Mouse (Mus musculus) kidney, embryonic 14.5 days (tissue): ENCODE data around the gene Zcchc9. TPM values are rescaled to one million over a fixed set of nuclear protein-coding genes. Genes with fewer than 3 reads are reported as not detected.
"Not testable (repeated sequence)": the region's sequence is repeated elsewhere in the genome, so short reads cannot be mapped to it uniquely, and the experiment has no call there.

Source experiments
- ATAC-seq: fragments of 200-750 bp; cut with Nextera tagmentation; 2 replicates; pipeline ENCODE4 v1.8.0; 2017; ENCODE audit warnings: moderate number of reproducible peaks, mild to moderate bottlenecking, moderate TSS enrichment, moderate library complexity; ENCODE audit not compliant: low FRiP score, low TSS enrichment
- H3K27ac ChIP-seq: fragments of 300-500 bp; sonication (generic); 2 replicates; pipeline ENCODE4 v1.5.1; 2014; ENCODE audit warnings: low read depth, mild to moderate bottlenecking, low read length, moderate library complexity, mixed read lengths
- H3K27me3 ChIP-seq: fragments of 300-500 bp; sonication (generic); 2 replicates; pipeline ENCODE4 v1.6.1; 2014; ENCODE audit warnings: mild to moderate bottlenecking, low read length; ENCODE audit not compliant: control insufficient read depth, insufficient read depth
- H3K36me3 ChIP-seq: fragments of 300-500 bp; sonication (generic); 2 replicates; pipeline ENCODE4 v1.6.1; 2014; ENCODE audit warnings: low read length, mixed read lengths; ENCODE audit not compliant: control insufficient read depth, insufficient read depth
- H3K4me1 ChIP-seq: fragments of 300-500 bp; sonication (generic); 2 replicates; pipeline ENCODE4 v1.6.1; 2014; ENCODE audit warnings: low read length, mixed read lengths; ENCODE audit not compliant: control insufficient read depth, insufficient read depth
- H3K4me2 ChIP-seq: fragments of 300-500 bp; sonication (generic); replicated peaks from 2 replicates; pipeline ENCODE4 v1.6.1; 2014; ENCODE audit warnings: low read depth, mild to moderate bottlenecking, low read length
- H3K4me3 ChIP-seq: fragments of 300-500 bp; sonication (generic); 2 replicates; pipeline ENCODE4 v1.5.1; 2014; ENCODE audit warnings: mild to moderate bottlenecking, low read length
- H3K9ac ChIP-seq: fragments of 300-500 bp; sonication (generic); 2 replicates; pipeline ENCODE4 v1.6.1; 2014; ENCODE audit warnings: low read depth, mild to moderate bottlenecking, low read length, moderate library complexity
- H3K9me3 ChIP-seq: fragments of 300-500 bp; sonication (generic); 2 replicates; pipeline ENCODE4 v1.6.1; 2016; ENCODE audit warnings: low read length; ENCODE audit not compliant: control insufficient read depth
- WGBS: fragments of 180-500 bp; shearing (Covaris S2); extraction: QIAGEN DNeasy Blood & Tissue Kit; methylation state at CpG from one replicate; pipeline ENCODE4 v1.1.7; 2014; 5-methylcytosine and 5-hydroxymethylcytosine counted together
- polyA plus RNA-seq: library from polyadenylated mRNA; unstranded; fragments of >200 nt; fragmentation: Nextera tagmentation; extraction: Ambion mirVana; gene quantifications from 2 replicates; pipeline ENCODE4 v1.2.1, GENCODE M21; 2014

Zcchc9 gene
- polyA plus RNA-seq, 1 experiment from 2014 or later: 31.5 TPM

DNA sequence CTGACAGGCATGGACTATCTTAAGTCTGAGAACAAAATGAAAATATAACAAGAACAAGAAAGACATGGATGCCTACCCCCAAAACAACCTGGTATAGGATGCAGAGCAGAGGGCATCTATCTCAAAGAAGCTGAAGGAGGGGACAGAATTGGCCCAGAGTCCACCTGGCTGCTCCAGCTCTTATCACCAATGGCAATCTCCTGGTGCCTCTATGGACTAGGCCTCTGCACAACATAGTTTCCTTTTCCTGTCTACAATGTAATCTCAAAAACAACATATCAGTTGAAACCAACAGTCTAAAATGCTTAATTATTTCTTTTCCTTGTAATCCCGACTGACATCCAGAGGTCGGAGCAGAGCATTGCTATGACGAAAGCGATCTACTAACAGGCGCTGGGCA lies 29.4 kb downstream of the Zcchc9 start:
- Histone ChIP-seq H3K9me3 (no peaks in the 10 kb centered on the region), H3K4me2 (no peak overlapping the region), H3K36me3 (no peaks in the 10 kb centered on the region), H3K4me3 (no peak overlapping the region), H3K27ac (no peak overlapping the region), H3K27me3 (no peaks in the 10 kb centered on the region), H3K9ac (no peak overlapping the region), H3K4me1 (no peaks in the 10 kb centered on the region)
- no peak for ATAC-seq
- 93% methylated on average over 5 of the region's 5 CpGs for WGBS

DNA sequence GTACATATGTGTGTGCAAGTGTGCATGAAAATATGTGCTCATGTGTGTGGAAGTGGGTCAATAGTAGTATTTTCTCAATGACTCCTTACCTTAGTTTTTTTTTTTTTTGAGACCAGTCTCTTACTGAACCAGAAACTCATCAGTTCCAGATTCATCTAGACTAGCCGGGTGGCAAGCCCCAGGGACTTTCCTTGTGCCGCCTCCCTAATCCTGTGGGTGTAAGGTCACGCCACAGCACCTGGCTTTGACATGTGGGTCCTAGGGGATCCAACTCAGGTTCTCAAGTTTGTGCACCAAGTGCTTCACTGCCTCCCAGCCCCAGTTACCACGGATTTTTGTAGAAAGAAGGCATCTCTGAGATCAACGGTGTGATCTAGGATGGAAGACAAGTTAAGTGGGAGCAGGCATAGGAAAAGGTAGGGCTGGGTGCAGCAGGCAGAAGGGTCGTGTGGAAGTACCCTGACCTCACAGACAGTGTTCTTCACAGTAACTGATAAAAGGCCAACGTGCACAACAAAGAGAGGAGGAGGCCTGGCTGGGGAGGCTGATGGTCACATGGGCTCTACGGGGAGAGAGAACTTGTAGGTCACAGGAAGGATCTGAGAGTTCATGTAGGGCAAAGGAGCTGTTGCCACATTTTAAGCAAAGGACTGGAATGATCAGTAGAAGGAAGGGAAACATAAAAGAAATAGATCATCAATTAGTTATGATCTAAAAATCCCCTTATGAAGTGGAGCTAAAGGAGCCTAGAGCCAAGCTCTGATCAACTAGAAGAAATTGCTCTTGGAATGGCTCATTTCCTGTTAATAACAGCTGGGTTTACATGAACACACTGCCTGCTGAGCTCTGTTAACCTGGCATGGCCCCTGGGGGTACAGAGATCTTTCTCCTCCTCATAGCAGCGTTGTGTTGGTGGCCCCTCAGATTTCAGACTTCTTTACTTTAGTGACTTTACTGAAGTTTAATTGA lies 38.5 kb downstream of the Zcchc9 start:
- Histone ChIP-seq H3K4me1 (no peaks in the 10 kb centered on the region), H3K9ac (no peak overlapping the region), H3K9me3 (no peaks in the 10 kb centered on the region), H3K27me3 (no peaks in the 10 kb centered on the region), H3K36me3 (no peaks in the 10 kb centered on the region), H3K27ac (no peak overlapping the region), H3K4me2 (no peak overlapping the region), H3K4me3 (no peak overlapping the region)
- 77% methylated on average over 9 of the region's 9 CpGs for WGBS
- ATAC-seq: no peak

GRCm38 (mm10) chr13:91765627-91766026 lies 41.9 kb downstream of the Zcchc9 start:
- no peak for ATAC-seq

GRCm38 (mm10) chr13:91763654-91764053 lies 43.9 kb downstream of the Zcchc9 start:
- H3K9ac ChIP-seq, H3K27me3 ChIP-seq, H3K4me3 ChIP-seq, H3K9me3 ChIP-seq, H3K36me3 ChIP-seq, H3K4me2 ChIP-seq, H3K27ac ChIP-seq, H3K4me1 ChIP-seq, ATAC-seq: not testable (repeated sequence)
- 97% methylated on average over 3 of the region's 3 CpGs for WGBS

More at GRCm38 (mm10) chr13:91765627-91766026, 41.9 kb downstream of the Zcchc9 start:
- Histone ChIP-seq H3K9me3 (no peaks in the 10 kb centered on the region), H3K9ac (no peak overlapping the region), H3K27me3 (no peaks in the 10 kb centered on the region), H3K4me3 (no peak overlapping the region), H3K27ac (no peak overlapping the region), H3K4me1 (no peaks in the 10 kb centered on the region), H3K4me2 (no peak overlapping the region), H3K36me3 (no peaks in the 10 kb centered on the region)
- WGBS: 95% methylated on average over 4 of the region's 4 CpGs

DNA sequence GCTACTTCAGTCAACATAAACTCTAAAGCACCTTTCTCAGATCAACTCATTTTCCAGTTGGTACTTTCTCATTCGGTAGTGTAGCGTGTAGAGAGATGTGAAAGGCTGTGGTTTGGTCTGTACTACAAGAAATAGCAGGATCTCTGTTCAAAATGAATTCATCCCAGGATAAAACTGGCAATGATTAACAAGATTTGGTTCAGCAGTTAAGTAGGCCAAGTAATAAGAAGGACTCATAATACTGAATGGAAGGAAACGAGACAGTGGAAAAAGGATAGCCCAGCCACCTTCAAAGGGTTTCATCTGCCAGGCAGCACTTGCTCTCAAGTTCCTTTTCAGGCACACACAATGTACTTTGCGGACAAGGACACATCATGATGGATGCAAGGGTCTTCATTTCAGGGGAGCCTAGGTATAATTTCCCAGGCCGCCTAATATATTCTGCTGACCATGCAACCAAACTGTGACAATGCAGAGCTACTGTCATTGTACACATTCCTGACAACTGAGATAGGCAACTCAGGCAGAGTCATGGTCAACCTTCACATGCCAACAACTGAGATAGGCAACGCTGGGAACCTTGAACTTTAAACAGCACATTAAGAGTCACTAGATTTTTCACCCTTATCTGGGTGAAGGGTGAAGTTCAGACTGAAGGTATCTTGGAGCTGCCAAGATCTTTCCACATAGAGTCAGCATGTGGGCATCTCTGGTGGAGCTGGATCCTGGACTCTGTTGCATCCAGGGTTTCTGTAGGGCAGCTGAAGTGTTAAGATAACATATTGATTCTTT lies 45.7 kb downstream of the Zcchc9 start:
- Histone ChIP-seq H3K4me1 (no peaks in the 10 kb centered on the region), H3K36me3 (no peaks in the 10 kb centered on the region), H3K27ac (no peak overlapping the region), H3K4me2 (no peak overlapping the region), H3K27me3 (no peaks in the 10 kb centered on the region), H3K9me3 (no peaks in the 10 kb centered on the region), H3K9ac (no peak overlapping the region), H3K4me3 (no peak overlapping the region)
- WGBS: 90% methylated on average over 6 of the region's 6 CpGs
- no peak for ATAC-seq

GRCm38 (mm10) chr13:91760302-91761050 lies 47.0 kb downstream of the Zcchc9 start:
- Histone ChIP-seq H3K4me1 (no peaks in the 10 kb centered on the region), H3K27ac (no peak overlapping the region), H3K9me3 (no peaks in the 10 kb centered on the region), H3K4me2 (no peak overlapping the region), H3K27me3 (no peaks in the 10 kb centered on the region), H3K4me3 (no peak overlapping the region), H3K9ac (no peak overlapping the region), H3K36me3 (no peaks in the 10 kb centered on the region)
- 86% methylated on average over 8 of the region's 8 CpGs for WGBS
- ATAC-seq: no peak

GRCm38 (mm10) chr13:91759791-91760190 lies 47.7 kb downstream of the Zcchc9 start:
- no peaks in the 10 kb centered on the region for H3K27me3 ChIP-seq
- H3K4me3 ChIP-seq: no peak overlapping the region
- WGBS: 44% methylated on average over 8 of the region's 8 CpGs
- H3K4me1 ChIP-seq: no peaks in the 10 kb centered on the region
- no peak for ATAC-seq
- H3K9ac ChIP-seq: no peak overlapping the region
- H3K27ac ChIP-seq: no peak overlapping the region
- H3K9me3 ChIP-seq: no peaks in the 10 kb centered on the region
- no peak overlapping the region for H3K4me2 ChIP-seq
- H3K36me3 ChIP-seq: no peaks in the 10 kb centered on the region

DNA sequence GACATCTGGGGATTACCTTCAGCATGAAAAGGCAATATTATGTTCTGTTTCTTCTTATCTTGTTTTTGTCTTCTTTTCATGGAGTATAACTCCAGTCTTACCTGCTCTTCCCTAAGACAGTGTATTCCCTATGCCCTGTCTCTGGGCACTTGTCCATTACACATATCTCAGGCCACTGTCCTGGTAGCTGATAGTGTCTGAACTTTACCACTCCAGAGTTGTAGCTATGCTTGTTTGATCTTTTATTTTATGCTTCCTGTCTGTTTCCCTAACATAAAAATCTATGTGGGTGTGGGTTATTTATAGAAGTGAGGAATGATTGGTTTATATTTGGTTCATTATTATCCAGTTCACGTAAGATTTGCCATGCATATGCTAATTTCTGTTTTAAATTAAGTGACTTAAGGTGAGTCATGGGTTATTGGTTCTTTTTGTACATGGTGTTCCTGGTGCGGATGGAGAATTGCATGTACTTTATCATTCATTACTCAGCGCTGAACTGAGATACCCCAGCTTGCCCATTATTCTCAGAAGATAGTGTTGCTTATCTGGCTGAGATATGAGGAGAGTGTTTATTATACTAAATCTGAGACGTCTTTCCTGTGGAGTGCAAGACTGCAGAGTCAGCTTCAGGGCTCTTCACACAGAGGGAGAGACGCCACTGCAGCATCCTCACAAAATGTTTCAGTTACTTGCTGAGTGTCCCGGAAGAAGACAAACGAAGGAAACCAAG lies 49.0 kb downstream of the Zcchc9 start:
- no peaks in the 10 kb centered on the region for H3K27me3 ChIP-seq
- no peak overlapping the region for H3K9ac ChIP-seq
- H3K27ac ChIP-seq: no peak overlapping the region
- no peak for ATAC-seq
- H3K9me3 ChIP-seq: no peaks in the 10 kb centered on the region
- H3K4me3 ChIP-seq: no peak overlapping the region
- 74% methylated on average over 7 of the region's 7 CpGs for WGBS
- H3K4me1 ChIP-seq: no peaks in the 10 kb centered on the region
- H3K36me3 ChIP-seq: no peaks in the 10 kb centered on the region
- no peak overlapping the region for H3K4me2 ChIP-seq
